Mouse (Mus musculus): ENCODE data around the gene Gpr65. TPM values are rescaled to one million over a fixed set of nuclear protein-coding genes. Genes with fewer than 3 reads are reported as not detected.

Gpr65 gene
- polyA plus RNA-seq, 1 experiment: 0.31 TPM

DNA sequence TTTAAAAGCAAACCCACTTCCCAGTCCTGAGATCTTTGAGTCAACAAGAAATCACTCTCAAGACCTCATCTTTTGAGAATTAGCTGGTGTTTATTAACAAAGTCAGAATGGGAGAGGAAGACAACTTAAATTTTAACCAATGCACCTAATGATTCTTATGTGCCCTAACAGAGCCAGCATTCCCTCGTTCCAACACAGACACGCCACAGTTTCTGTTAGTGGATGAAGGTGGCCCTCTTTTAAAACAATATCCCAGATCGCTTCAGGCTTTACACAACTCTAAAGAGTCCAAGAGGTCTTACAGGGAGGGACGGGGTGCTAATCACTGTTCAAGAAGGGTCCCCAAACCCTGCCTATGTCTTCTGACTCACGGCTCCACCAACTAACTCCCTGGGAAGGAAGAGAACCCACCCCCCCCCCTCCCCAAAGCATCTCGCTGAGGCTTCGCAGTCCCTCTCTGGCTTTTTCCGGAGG lies 10.0 kb upstream of the Gpr65 start:
- no peak for DNase-seq (ENCODE audit: low read depth)
- TF ChIP-seq POLR2A (IDR thresholded peaks at IDR 0.05; ENCODE audit: borderline replicate concordance, extremely low read depth, insufficient read depth, insufficient read length, poor library complexity, severe bottlenecking) (no peak), CTCF (IDR thresholded peaks at IDR 0.05; ENCODE audit: borderline replicate concordance, extremely low read depth, insufficient read depth, insufficient read length) (no peak)

DNA sequence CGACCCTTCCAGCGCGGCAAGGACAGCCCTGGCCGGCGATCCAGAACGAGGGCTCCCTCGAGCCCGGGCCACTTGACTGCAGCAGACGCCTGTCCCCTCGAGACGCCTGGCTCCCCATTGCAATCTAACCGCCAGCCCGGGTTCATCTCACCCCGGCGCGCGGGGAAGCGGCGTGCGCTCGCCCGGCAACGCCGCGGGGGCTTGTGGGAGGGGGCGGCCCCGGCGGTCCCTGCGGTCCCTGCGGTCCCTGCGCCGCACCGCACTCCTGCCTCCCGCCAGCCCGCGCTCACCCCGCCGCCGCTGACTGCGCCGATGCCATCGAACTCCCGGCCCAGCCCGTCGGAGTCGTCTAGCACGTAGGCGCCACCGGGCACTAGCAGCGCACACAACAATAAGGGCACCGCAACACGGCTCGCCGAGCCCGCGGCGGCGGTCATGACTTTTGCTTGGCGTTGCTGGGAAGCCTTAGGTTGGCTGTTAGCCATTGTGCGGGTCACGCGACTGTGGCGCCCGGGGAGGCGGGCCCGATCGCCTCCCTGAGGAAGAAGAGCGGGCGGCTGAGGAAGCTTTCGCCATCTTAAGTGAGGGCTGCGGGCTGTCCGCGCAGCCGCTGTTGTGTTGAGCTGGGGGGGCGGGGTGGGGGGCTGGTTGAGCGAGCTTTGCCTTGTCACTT lies 9.5 kb upstream of the Gpr65 start, which contains the start of gene Galc:
TSS of gene Galc (minus strand) at position 615 of the 673 bp plus-strand sequence.
- TF ChIP-seq CTCF (IDR thresholded peaks at IDR 0.05; ENCODE audit: borderline replicate concordance, extremely low read depth, insufficient read depth, insufficient read length) (no peak), POLR2A (IDR thresholded peaks at IDR 0.05; ENCODE audit: borderline replicate concordance, extremely low read depth, insufficient read depth, insufficient read length, poor library complexity, severe bottlenecking) (peak; percentile 65)
- DNase-seq (ENCODE audit: low read depth): peak; percentile 95

DNA sequence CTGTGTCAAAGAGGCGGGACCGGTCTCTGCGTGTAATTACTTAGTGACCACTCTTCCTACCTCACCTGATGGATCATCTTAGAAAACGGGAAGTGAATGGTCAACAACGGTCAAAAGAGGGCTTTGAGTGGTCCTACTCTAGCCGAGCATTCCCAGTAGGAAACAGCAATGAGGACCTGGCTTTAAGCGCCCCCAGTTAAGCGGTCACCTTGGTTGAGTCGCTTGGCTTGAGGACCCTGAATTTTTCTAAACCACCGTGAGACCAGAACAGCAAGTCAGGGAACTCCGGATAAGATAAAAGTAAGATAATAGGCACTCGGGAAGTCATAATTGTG lies 8.9 kb upstream of the Gpr65 start:
- TF ChIP-seq POLR2A (IDR thresholded peaks at IDR 0.05; ENCODE audit: borderline replicate concordance, extremely low read depth, insufficient read depth, insufficient read length, poor library complexity, severe bottlenecking) (no peak), CTCF (IDR thresholded peaks at IDR 0.05; ENCODE audit: borderline replicate concordance, extremely low read depth, insufficient read depth, insufficient read length) (no peak)
- DNase-seq (ENCODE audit: low read depth): no peak

- no peak for DNase-seq (ENCODE audit: low read depth)
These were observed 2.7 kb upstream of the Gpr65 start for GRCm38 (mm10) chr12:98265697-98266096.

DNA sequence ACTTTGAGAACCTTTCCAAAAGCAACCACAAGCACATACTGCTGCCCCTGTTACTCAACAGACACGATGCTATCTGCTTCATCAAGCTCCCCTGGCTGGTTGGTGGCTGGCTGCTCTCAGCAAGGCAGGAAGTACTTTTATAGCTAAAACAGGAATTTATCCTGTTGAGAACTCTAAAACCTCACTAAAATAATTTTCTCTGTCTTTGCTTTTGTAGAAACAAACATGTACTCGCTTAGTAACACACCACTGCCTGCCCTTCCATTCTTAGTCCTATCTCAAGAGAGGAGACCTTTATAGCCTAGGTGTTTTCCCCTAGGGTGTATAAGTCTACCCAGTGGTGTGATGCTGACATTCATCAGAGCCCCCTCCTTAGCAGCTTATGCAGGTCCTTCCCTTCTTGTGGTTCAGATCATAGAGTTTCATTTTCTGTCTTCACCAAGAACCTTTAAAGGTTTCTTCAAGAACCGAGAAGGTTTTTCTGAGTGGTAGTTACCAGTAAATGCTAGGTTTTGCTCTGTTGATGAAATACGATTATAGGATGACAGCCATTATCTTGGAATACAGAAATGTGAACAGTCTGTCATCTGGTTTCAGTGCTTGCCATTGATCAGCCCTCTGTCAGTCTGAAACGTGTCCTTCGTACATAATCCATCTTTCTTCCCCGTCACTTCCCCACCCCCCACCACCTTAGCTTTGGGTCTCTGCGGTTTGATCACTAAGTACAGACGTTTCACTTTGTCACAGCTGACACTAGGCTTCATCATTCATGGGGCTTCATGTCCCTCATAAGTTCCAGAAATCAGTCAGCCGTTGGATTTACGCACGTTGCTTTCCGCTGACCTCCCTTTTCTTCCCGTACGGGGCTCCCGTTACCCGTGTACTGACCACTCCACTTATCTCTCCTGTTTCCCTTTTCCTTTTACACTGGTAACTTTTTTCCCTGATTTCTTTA lies 1.6 kb downstream of the Gpr65 start:
- DNase-seq (ENCODE audit: low read depth): no peak

More at GRCm38 (mm10) chr12:98265697-98266096, 2.7 kb upstream of the Gpr65 start:
- no peak for TF ChIP-seq POLR2A (IDR thresholded peaks at IDR 0.05; ENCODE audit: borderline replicate concordance, extremely low read depth, insufficient read depth, insufficient read length, poor library complexity, severe bottlenecking)
- TF ChIP-seq CTCF (IDR thresholded peaks at IDR 0.05; ENCODE audit: borderline replicate concordance, extremely low read depth, insufficient read depth, insufficient read length): no peak

GRCm38 (mm10) chr12:98270810-98271566 lies 2.6 kb downstream of the Gpr65 start:
- TF ChIP-seq CTCF (IDR thresholded peaks at IDR 0.05; ENCODE audit: borderline replicate concordance, extremely low read depth, insufficient read depth, insufficient read length): no peak
- TF ChIP-seq POLR2A (IDR thresholded peaks at IDR 0.05; ENCODE audit: borderline replicate concordance, extremely low read depth, insufficient read depth, insufficient read length, poor library complexity, severe bottlenecking): no peak
- no peak for DNase-seq (ENCODE audit: low read depth)

More for the DNA sequence above, 1.6 kb downstream of the Gpr65 start:
- TF ChIP-seq CTCF (IDR thresholded peaks at IDR 0.05; ENCODE audit: borderline replicate concordance, extremely low read depth, insufficient read depth, insufficient read length): no peak
- no peak for TF ChIP-seq POLR2A (IDR thresholded peaks at IDR 0.05; ENCODE audit: borderline replicate concordance, extremely low read depth, insufficient read depth, insufficient read length, poor library complexity, severe bottlenecking)

GRCm38 (mm10) chr12:98272433-98272832 lies 4.0 kb downstream of the Gpr65 start:
- no peak for DNase-seq (ENCODE audit: low read depth)
- no peak for TF ChIP-seq CTCF (IDR thresholded peaks at IDR 0.05; ENCODE audit: borderline replicate concordance, extremely low read depth, insufficient read depth, insufficient read length)
- TF ChIP-seq POLR2A (IDR thresholded peaks at IDR 0.05; ENCODE audit: borderline replicate concordance, extremely low read depth, insufficient read depth, insufficient read length, poor library complexity, severe bottlenecking): no peak

GRCm38 (mm10) chr12:98280530-98280929 lies 12.1 kb downstream of the Gpr65 start:
- DNase-seq (ENCODE audit: low read depth): peak; percentile 86

GRCm38 (mm10) chr12:98280996-98281395 lies 12.6 kb downstream of the Gpr65 start:
- no peak for DNase-seq (ENCODE audit: low read depth)
- TF ChIP-seq CTCF (IDR thresholded peaks at IDR 0.05; ENCODE audit: borderline replicate concordance, extremely low read depth, insufficient read depth, insufficient read length): no peak
- TF ChIP-seq POLR2A (IDR thresholded peaks at IDR 0.05; ENCODE audit: borderline replicate concordance, extremely low read depth, insufficient read depth, insufficient read length, poor library complexity, severe bottlenecking): no peak

More at GRCm38 (mm10) chr12:98280530-98280929, 12.1 kb downstream of the Gpr65 start:
- TF ChIP-seq CTCF (IDR thresholded peaks at IDR 0.05; ENCODE audit: borderline replicate concordance, extremely low read depth, insufficient read depth, insufficient read length) (peak; percentile 80; the same call in 1 of the 2 replicates), POLR2A (IDR thresholded peaks at IDR 0.05; ENCODE audit: borderline replicate concordance, extremely low read depth, insufficient read depth, insufficient read length, poor library complexity, severe bottlenecking) (no peak)

DNA sequence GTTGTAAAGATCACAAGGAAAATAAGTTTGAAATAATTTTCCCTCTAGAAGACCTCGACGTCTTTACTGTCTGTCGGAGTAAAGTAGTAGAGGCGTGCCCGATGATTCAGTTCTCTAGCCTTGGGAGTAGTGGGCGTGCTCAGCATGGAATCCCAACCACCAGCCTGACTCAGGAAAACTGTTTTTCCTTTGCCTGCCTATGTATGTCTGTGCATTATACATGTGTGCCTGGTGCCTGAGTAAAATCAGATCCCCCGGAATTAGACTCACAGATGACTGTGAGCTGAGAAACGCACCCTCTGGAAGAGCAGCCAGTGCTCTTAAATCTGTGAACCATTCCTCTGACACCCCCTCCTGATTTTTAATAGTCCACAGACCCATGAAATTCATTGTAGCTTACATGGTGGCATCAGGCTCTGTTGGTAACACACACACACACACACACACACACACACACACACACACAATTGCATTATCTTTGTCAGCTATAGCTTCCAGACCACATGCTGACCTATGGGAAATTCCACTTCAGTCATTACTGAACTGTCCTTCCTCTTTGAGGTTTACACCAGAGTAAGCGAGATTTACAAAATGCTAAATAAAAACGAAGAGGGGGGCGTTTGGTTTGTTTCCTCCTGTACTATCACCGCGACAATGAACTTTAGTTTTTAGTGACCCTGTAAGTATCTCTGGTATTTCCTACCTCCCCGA lies 14.5 kb downstream of the Gpr65 start:
- no peak for TF ChIP-seq CTCF (IDR thresholded peaks at IDR 0.05; ENCODE audit: borderline replicate concordance, extremely low read depth, insufficient read depth, insufficient read length)
- no peak for TF ChIP-seq POLR2A (IDR thresholded peaks at IDR 0.05; ENCODE audit: borderline replicate concordance, extremely low read depth, insufficient read depth, insufficient read length, poor library complexity, severe bottlenecking)
- DNase-seq (ENCODE audit: low read depth): no peak

All from brain, embryonic 14.5 days (tissue).